Mouse (Mus musculus): ENCODE results near the gene Thsd4. TPM values are rescaled to one million over a fixed set of nuclear protein-coding genes. Genes with fewer than 3 reads are reported as not detected.

Gene Thsd4
- polyA plus RNA-seq, 1 experiment = 1.3 TPM

DNA sequence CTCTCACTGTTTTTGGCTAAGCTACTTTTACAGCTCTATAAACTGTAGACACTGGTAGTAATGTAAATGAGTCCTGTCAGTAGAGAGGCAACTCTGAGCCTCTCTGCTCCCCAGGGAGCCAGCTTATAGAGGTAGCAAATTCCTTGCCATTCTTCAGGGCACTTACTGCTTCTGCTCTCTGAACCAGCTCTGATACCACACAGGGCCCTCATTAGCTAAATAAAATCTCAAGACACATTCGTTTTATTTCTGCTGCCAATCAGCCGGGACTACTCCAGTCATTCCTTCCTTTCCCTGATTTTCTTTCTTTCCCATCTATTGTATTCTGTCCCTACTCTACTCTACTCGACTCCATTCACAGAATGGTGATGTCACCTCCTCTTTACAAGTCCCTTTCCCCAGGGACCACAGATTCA, 236.8 kb downstream of the Thsd4 start:
- TF ChIP-seq FOSL1 (IDR thresholded peaks at IDR 0.05; ENCODE audit: insufficient read depth, low read length, poor library complexity, severe bottlenecking) (no peak), CEBPB (IDR thresholded peaks at IDR 0.05; ENCODE audit: low read depth) (no peak), CTCF (IDR thresholded peaks at IDR 0.05; ENCODE audit: control insufficient read depth, insufficient read depth, insufficient read length) (no peak), MYOD1 (IDR thresholded peaks at IDR 0.05; ENCODE audit: control insufficient read depth, insufficient read length, low read depth) (no peak), USF1 (IDR thresholded peaks at IDR 0.05; ENCODE audit: low read depth) (no peak), MYOG (IDR thresholded peaks at IDR 0.05; ENCODE audit: control insufficient read depth, extremely low read depth, insufficient read length) (no peak), MAX (IDR thresholded peaks at IDR 0.05) (no peak)
- Histone ChIP-seq H3ac (ENCODE audit: control insufficient read depth, insufficient read length, low read depth) (no peak overlapping the region), H3K79me3 (ENCODE audit: low read depth) (no peaks in the 10 kb centered on the region), H3K27me3 (ENCODE audit: control insufficient read depth, insufficient read depth, insufficient read length) (no peaks in the 10 kb centered on the region), H3K36me3 (ENCODE audit: control insufficient read depth, insufficient read depth) (no peaks in the 10 kb centered on the region), H3K4me3 (ENCODE audit: insufficient read depth, poor library complexity, severe bottlenecking) (no peak overlapping the region), H3K79me2 (ENCODE audit: control insufficient read depth, insufficient read depth) (no peaks in the 10 kb centered on the region)

DNA sequence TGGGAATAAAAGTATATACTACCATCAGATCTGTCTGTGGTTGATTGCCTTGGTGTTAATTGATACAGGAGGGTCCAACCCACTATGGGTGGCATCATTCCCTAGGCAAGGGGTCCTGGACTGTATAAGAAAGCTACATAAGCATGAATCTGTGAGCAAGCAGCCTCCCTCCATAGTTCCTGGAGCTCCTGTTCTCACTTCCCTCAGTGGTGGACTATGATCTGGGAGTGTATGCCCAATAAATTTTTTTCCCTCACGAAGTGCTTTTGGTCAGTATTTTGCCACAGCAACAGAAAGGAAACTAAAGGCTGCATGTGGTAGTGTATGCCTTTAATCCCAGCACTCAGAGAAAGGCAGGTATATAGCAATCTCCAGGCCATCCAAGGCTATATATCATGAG, 237.5 kb downstream of the Thsd4 start:
- Histone ChIP-seq H3K79me2 (ENCODE audit: control insufficient read depth, insufficient read depth) (no peaks in the 10 kb centered on the region), H3ac (ENCODE audit: control insufficient read depth, insufficient read length, low read depth) (no peak overlapping the region), H3K4me3 (ENCODE audit: insufficient read depth, poor library complexity, severe bottlenecking) (no peak overlapping the region), H3K79me3 (ENCODE audit: low read depth) (no peaks in the 10 kb centered on the region), H3K27me3 (ENCODE audit: control insufficient read depth, insufficient read depth, insufficient read length) (no peaks in the 10 kb centered on the region), H3K36me3 (ENCODE audit: control insufficient read depth, insufficient read depth) (no peaks in the 10 kb centered on the region)
- TF ChIP-seq MYOD1 (IDR thresholded peaks at IDR 0.05; ENCODE audit: control insufficient read depth, insufficient read length, low read depth) = no peak
- TF ChIP-seq FOSL1 (IDR thresholded peaks at IDR 0.05; ENCODE audit: insufficient read depth, low read length, poor library complexity, severe bottlenecking) = no peak
- TF ChIP-seq MAX (IDR thresholded peaks at IDR 0.05) = no peak
- TF ChIP-seq CTCF (IDR thresholded peaks at IDR 0.05; ENCODE audit: control insufficient read depth, insufficient read depth, insufficient read length) = no peak
- no peak for TF ChIP-seq MYOG (IDR thresholded peaks at IDR 0.05; ENCODE audit: control insufficient read depth, extremely low read depth, insufficient read length)
- no peak for TF ChIP-seq CEBPB (IDR thresholded peaks at IDR 0.05; ENCODE audit: low read depth)
- TF ChIP-seq USF1 (IDR thresholded peaks at IDR 0.05; ENCODE audit: low read depth) = no peak

DNA sequence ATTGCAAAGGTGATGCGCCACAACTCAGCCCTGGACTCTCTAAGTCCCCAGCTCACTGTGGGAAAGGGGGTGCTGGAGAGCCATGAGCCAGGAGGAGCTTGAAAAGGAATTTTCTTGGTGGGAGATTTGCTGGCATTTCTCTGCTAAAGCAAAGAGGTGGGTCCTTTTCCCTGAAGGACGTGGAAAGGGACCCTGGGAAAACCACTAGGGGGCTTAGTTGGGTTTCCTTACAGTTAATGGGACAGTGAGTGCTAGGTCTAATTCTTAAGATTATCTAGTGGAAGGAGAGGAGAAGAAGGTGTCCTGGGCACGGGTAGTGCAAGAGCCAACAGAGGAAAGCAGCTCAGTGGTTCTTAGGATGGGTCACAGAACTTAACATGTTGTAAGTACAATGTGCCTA, 238.3 kb downstream of the Thsd4 start:
- Histone ChIP-seq H3K36me3 (ENCODE audit: control insufficient read depth, insufficient read depth) (no peaks in the 10 kb centered on the region), H3K79me3 (ENCODE audit: low read depth) (no peaks in the 10 kb centered on the region)

DNA sequence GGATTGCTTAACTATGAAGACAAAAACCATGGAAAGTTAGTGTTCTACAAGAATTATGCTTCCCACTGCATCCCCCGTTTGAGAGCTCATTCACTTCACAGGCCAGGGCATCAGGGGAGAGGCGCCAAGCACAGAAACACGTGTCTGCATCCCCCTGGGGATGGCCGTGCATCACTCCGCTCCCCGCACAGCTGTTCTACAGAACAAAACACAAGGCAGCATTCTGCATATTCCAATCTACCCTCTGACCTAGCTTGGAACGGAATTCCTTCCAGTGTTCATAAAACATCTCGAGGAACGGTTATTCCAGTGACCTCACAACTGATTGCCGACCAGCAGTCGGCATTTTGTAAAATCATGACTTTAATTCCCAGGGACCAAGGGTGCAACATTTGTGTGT, 240.6 kb downstream of the Thsd4 start:
- no peaks in the 10 kb centered on the region for H3K79me3 ChIP-seq (ENCODE audit: low read depth)
- H3ac ChIP-seq (ENCODE audit: control insufficient read depth, insufficient read length, low read depth) = no peak overlapping the region
- H3K27me3 ChIP-seq (ENCODE audit: control insufficient read depth, insufficient read depth, insufficient read length) = no peaks in the 10 kb centered on the region
- no peaks in the 10 kb centered on the region for H3K79me2 ChIP-seq (ENCODE audit: control insufficient read depth, insufficient read depth)
- no peaks in the 10 kb centered on the region for H3K36me3 ChIP-seq (ENCODE audit: control insufficient read depth, insufficient read depth)
- TF ChIP-seq FOSL1 (IDR thresholded peaks at IDR 0.05; ENCODE audit: insufficient read depth, low read length, poor library complexity, severe bottlenecking) (no peak), USF1 (IDR thresholded peaks at IDR 0.05; ENCODE audit: low read depth) (no peak)
- no peak overlapping the region for H3K4me3 ChIP-seq (ENCODE audit: insufficient read depth, poor library complexity, severe bottlenecking)

More for the DNA sequence above, 238.3 kb downstream of the Thsd4 start:
- H3K27me3 ChIP-seq (ENCODE audit: control insufficient read depth, insufficient read depth, insufficient read length) = no peaks in the 10 kb centered on the region
- no peak for TF ChIP-seq MYOG (IDR thresholded peaks at IDR 0.05; ENCODE audit: control insufficient read depth, extremely low read depth, insufficient read length)
- no peak overlapping the region for H3K4me3 ChIP-seq (ENCODE audit: insufficient read depth, poor library complexity, severe bottlenecking)
- no peaks in the 10 kb centered on the region for H3K79me2 ChIP-seq (ENCODE audit: control insufficient read depth, insufficient read depth)
- H3ac ChIP-seq (ENCODE audit: control insufficient read depth, insufficient read length, low read depth) = no peak overlapping the region

DNA sequence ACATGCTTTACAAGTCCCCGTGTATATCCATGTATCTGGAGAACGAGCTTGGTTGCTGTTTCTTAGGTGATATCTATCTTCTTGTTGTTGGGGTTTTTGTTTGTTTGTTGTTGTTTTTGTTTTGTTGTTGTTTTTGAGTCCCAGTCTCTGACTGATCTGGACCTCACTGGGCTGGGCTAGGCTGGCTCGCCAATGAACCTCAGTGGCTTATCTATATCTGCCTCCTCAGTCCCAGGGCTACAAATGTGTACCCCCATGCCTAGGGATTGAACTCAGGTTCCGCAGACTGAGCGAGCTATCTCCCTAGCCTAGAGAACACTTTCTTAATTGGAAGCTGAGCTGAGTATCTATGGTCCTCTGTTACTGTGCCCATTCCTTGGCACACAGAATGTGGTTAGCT, 241.1 kb downstream of the Thsd4 start:
- H3K79me2 ChIP-seq (ENCODE audit: control insufficient read depth, insufficient read depth) = no peaks in the 10 kb centered on the region
- H3ac ChIP-seq (ENCODE audit: control insufficient read depth, insufficient read length, low read depth) = no peak overlapping the region
- no peaks in the 10 kb centered on the region for H3K27me3 ChIP-seq (ENCODE audit: control insufficient read depth, insufficient read depth, insufficient read length)
- no peaks in the 10 kb centered on the region for H3K36me3 ChIP-seq (ENCODE audit: control insufficient read depth, insufficient read depth)
- no peak for TF ChIP-seq FOSL1 (IDR thresholded peaks at IDR 0.05; ENCODE audit: insufficient read depth, low read length, poor library complexity, severe bottlenecking)
- TF ChIP-seq USF1 (IDR thresholded peaks at IDR 0.05; ENCODE audit: low read depth) = no peak
- TF ChIP-seq MYOG (IDR thresholded peaks at IDR 0.05; ENCODE audit: control insufficient read depth, extremely low read depth, insufficient read length) = no peak
- TF ChIP-seq CTCF (IDR thresholded peaks at IDR 0.05; ENCODE audit: control insufficient read depth, insufficient read depth, insufficient read length) = no peak
- TF ChIP-seq CEBPB (IDR thresholded peaks at IDR 0.05; ENCODE audit: low read depth) = no peak
- no peak for TF ChIP-seq MYOD1 (IDR thresholded peaks at IDR 0.05; ENCODE audit: control insufficient read depth, insufficient read length, low read depth)
- TF ChIP-seq MAX (IDR thresholded peaks at IDR 0.05) = no peak
- H3K79me3 ChIP-seq (ENCODE audit: low read depth) = no peaks in the 10 kb centered on the region
- no peak overlapping the region for H3K4me3 ChIP-seq (ENCODE audit: insufficient read depth, poor library complexity, severe bottlenecking)

DNA sequence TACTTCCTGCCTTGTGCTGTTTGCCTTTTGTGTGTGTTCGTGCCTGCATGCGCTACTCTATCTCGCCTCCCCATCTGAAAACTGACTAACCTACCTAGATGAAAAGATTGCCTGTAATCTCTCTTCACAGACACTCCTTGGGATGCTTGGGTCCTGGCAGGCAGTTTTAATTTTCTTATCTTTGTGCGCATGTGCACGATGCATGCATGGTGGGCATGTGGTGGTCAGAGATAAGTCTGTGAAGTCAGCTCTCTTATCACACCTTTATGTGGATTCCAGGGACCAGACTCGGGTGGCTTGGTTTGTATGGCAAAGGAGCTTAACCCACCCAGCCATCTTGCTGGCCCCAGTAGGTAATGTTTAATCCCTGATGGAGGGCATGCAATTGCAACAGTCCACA, 242.3 kb downstream of the Thsd4 start:
- H3K79me3 ChIP-seq (ENCODE audit: low read depth) = no peaks in the 10 kb centered on the region

More for the DNA sequence above, 242.3 kb downstream of the Thsd4 start:
- Histone ChIP-seq H3K27me3 (ENCODE audit: control insufficient read depth, insufficient read depth, insufficient read length) (no peaks in the 10 kb centered on the region), H3ac (ENCODE audit: control insufficient read depth, insufficient read length, low read depth) (no peak overlapping the region), H3K79me2 (ENCODE audit: control insufficient read depth, insufficient read depth) (no peaks in the 10 kb centered on the region), H3K4me3 (ENCODE audit: insufficient read depth, poor library complexity, severe bottlenecking) (no peak overlapping the region), H3K36me3 (ENCODE audit: control insufficient read depth, insufficient read depth) (no peaks in the 10 kb centered on the region)
- no peak for TF ChIP-seq USF1 (IDR thresholded peaks at IDR 0.05; ENCODE audit: low read depth)
- TF ChIP-seq FOSL1 (IDR thresholded peaks at IDR 0.05; ENCODE audit: insufficient read depth, low read length, poor library complexity, severe bottlenecking) = no peak
- no peak for TF ChIP-seq CTCF (IDR thresholded peaks at IDR 0.05; ENCODE audit: control insufficient read depth, insufficient read depth, insufficient read length)
- no peak for TF ChIP-seq MYOD1 (IDR thresholded peaks at IDR 0.05; ENCODE audit: control insufficient read depth, insufficient read length, low read depth)
- no peak for TF ChIP-seq MYOG (IDR thresholded peaks at IDR 0.05; ENCODE audit: control insufficient read depth, extremely low read depth, insufficient read length)
- TF ChIP-seq CEBPB (IDR thresholded peaks at IDR 0.05; ENCODE audit: low read depth) = no peak
- TF ChIP-seq MAX (IDR thresholded peaks at IDR 0.05) = no peak
